Mouse (Mus musculus): ENCODE measurements around the gene Prss3.
"Not testable (repeated sequence)": the region's sequence is repeated elsewhere in the genome, so short reads cannot be mapped to it uniquely, and the experiment has no call there.

Prss3 gene

DNA sequence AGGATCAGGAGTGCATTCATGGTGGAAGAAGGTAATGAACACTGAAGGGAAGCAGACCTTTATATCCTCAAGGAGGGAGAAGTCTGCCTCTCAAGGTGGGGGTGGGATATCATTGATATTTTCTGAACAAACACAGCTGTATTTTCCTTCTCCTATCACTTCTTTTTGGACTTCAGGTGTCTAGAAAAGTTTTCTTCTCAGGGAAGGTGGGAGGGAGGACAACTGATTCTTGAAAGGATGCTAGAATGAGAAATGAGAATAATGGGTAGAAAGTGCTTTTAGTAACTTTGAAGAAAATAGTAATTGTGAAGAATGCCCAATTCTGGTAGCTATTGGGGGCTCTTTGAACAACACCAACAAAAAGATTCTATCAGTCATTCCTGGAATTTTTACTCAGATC is at the start of gene Prss3:
Gene Prss3 (minus strand): TSS at position 101 of the 400 bp plus-strand sequence.
- DNase-seq = not testable (repeated sequence)

DNA sequence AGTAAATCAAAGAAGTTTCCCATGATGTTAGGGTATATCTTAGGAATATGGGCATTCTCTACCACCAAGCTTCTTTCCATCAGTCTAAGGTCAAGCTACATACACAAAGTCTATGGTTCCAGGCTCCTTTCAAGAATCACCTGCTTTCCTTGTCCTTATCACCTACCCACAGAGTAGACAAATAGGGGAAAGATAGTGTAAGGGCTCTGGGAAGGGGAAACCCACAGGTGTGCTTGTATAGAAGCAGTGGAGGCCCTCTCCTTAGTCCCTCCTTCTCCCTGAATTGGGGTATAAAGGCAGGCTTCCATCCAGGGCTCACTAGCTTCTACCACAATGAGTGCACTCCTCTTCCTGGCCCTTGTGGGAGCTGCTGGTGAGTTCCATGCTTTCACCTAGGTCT is 14.6 kb upstream of the Prss3 start, which contains the start of gene Gm5771:
Gene Gm5771 (plus strand): TSS at position 301 of the 400 bp plus-strand sequence.
- DNase-seq = not testable (repeated sequence)

DNA sequence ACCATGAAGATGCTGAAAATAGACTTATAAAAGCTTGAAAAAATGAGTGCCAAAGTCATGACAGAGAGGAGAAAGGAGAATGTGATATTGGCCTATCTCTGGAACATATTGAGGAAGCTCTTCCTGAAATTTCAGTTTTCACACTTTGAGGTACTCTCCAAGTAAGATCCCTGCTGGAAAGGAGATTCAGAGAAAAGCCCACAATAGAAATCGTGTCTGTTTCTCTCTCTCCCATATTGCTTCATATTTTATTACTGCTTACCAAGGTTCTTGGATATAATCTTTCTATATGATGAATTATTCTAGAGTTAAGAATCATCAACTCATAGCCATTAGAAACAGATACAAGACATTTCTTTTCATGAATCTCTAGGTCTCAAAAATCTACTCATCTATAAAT is 14.2 kb upstream of the Prss3 start:
- DNase-seq = not testable (repeated sequence)

DNA sequence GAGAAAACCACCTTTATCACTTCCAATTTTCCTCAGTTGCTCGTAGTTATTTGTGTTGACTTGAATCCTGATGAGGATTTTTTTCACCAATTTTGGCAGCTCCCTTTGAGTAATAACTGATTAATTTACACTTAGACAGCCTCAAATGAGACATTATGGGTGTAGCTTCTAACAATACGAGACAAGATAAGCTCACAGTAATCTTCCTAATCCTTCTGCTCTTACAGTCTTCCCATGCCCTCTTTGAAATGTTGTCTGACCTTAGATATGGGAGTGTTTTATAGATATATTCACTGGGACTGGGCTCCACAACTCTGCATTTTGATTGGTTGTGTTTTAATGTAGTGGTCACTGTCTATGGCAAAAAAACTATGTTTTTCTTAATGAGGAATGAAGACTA is 9.3 kb upstream of the Prss3 start:
- no peak for DNase-seq

DNA sequence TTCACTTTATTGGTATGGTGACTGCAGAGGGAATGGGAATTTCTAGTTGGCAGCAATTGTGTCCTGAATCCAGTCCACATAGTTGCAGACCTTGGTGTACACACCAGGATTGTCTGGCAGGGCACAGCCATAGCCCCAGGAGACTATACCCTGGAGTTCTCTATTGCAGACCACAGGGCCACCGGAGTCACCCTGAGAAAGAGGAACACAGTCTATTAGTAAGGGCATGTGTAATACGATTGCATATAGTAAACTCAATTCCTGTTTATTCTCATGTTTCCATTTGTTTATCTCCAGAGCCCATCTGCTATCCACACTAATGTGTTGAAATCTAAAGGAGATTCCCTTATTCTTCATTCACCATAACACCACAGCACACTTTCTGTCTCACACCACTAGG is 3.7 kb downstream of the Prss3 start:
- not testable (repeated sequence) for DNase-seq

DNA sequence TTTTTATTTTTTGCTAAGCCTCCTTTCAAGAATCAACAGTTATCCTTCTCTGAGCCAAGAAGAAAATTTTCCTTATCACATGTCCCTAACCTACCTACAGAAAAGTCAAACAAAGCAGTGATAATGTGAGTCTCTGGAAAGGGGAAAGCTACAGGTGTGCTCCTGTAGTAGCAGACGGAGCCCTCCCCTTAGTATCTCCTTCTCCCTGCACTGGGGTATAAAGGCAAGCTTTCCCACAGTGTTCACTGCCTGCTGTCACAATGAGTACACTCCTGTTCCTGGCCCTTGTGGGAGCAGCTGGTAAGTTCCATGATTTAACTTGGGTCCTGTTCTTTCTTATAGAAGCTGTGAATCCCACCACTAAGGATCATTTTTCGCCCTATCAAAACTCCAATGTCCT is 23.5 kb downstream of the Prss3 start, which contains the start of gene Try10:
Gene Try10 (plus strand): TSS at position 174 of the 400 bp plus-strand sequence.
- no peak for DNase-seq

Measured in embryo, embryonic 11 days (tissue).